Mouse (Mus musculus) testis, adult 2 months (tissue): ENCODE measurements around the gene Dync1li1. TPM values are rescaled to one million over a fixed set of nuclear protein-coding genes. Genes with fewer than 3 reads are reported as not detected.
"Not testable (repeated sequence)": the region's sequence is repeated elsewhere in the genome, so short reads cannot be mapped to it uniquely, and the experiment has no call there.

Experiments
- H3K27ac ChIP-seq: fragments of 200-500 bp; 2 replicates; pipeline ENCODE4 v1.5.1; 2012; ENCODE audit warnings: low read depth, low read length; ENCODE audit not compliant: control insufficient read depth, insufficient read depth
- H3K27me3 ChIP-seq: fragments of 200-500 bp; 2 replicates; pipeline ENCODE4 v1.6.1; 2012; ENCODE audit warnings: mild to moderate bottlenecking, low read length, moderate library complexity; ENCODE audit not compliant: control insufficient read depth, insufficient read depth
- H3K36me3 ChIP-seq: fragments of 200-500 bp; 2 replicates; pipeline ENCODE4 v1.6.1; 2012; ENCODE audit warnings: mild to moderate bottlenecking, low read length; ENCODE audit not compliant: control insufficient read depth, insufficient read depth
- H3K4me1 ChIP-seq: fragments of 200-500 bp; 2 replicates; pipeline ENCODE4 v1.6.1; 2012; ENCODE audit warnings: low read length; ENCODE audit not compliant: control insufficient read depth, insufficient read depth
- H3K4me3 ChIP-seq: fragments of 200-500 bp; 2 replicates; pipeline ENCODE4 v1.5.1; 2012; ENCODE audit warnings: low read depth, mild to moderate bottlenecking, low read length, moderate library complexity, mixed read lengths; ENCODE audit not compliant: control insufficient read depth
- CTCF ChIP-seq: fragments of 200-500 bp; IDR thresholded peaks from 2 replicates; pipeline ENCODE4 v1.5.1; 2012; ENCODE audit warnings: low read depth, mild to moderate bottlenecking, inconsistent platforms, low read length, moderate library complexity; ENCODE audit not compliant: control insufficient read depth, insufficient read depth, insufficient replicate concordance
- POLR2A ChIP-seq: fragments of 200-500 bp; IDR thresholded peaks from 2 replicates; pipeline ENCODE4 v1.6.1; 2012; ENCODE audit warnings: low read depth, mild to moderate bottlenecking, inconsistent platforms, low read length, moderate library complexity; ENCODE audit not compliant: control insufficient read depth
- polyA plus RNA-seq: library from polyadenylated mRNA; depleted of rRNA; stranded (reverse); fragments of >200 nt; gene quantifications from 2 replicates; pipeline ENCODE4 v1.2.3, GENCODE M21; 2012; rRNA removed

Dync1li1 gene
- 3.8 and 4.7 TPM in 2 replicates for polyA plus RNA-seq

GRCm38 (mm10) chr9:114688252-114688952 lies at the start of gene Dync1li1:
Gene Dync1li1 (plus strand): TSS chr9:114688790.
- TF ChIP-seq CTCF (no peak), POLR2A (peak; percentile 94)
- Histone ChIP-seq H3K4me3 (peak within 1 kb of the TSS; percentile 85), H3K36me3 (no peaks in the 10 kb centered on the region), H3K27me3 (no peaks in the 10 kb centered on the region), H3K4me1 (peaks cover 7% of the 10 kb centered on the region), H3K27ac (peak within 1 kb of the TSS; percentile 85)

- Histone ChIP-seq H3K4me1 (peaks cover 8% of the 10 kb centered on the region), H3K4me3 (peak overlapping the region; percentile 98), H3K27me3 (no peaks in the 10 kb centered on the region), H3K27ac (peak overlapping the region; percentile 86), H3K36me3 (no peaks in the 10 kb centered on the region)
- TF ChIP-seq POLR2A (no peak), CTCF (no peak)
These were observed 49.3 kb upstream of the Dync1li1 start for GRCm38 (mm10) chr9:114639186-114639748.

- Histone ChIP-seq H3K4me1 (peaks cover 8% of the 10 kb centered on the region), H3K4me3 (peak within 1 kb of the TSS; percentile 98), H3K27ac (peak within 1 kb of the TSS; percentile 86), H3K27me3 (no peaks in the 10 kb centered on the region), H3K36me3 (no peaks in the 10 kb centered on the region)
- TF ChIP-seq POLR2A (peak; percentile 75), CTCF (no peak)
These were observed 48.5 kb upstream of the Dync1li1 start, which contains the start of gene Cnot10 for GRCm38 (mm10) chr9:114639839-114640646. Gene Cnot10 (minus strand): TSS chr9:114640184.

- no peak overlapping the region for H3K4me3 ChIP-seq
- 0 out of 2 replicates have a peak, but pooled peaks cover 2% of the 10 kb centered on the region for H3K4me1 ChIP-seq
- TF ChIP-seq POLR2A (no peak), CTCF (no peak)
- H3K27ac ChIP-seq, result no peak overlapping the region
- H3K27me3 ChIP-seq, result no peaks in the 10 kb centered on the region
- no peaks in the 10 kb centered on the region for H3K36me3 ChIP-seq
These were observed 41.8 kb upstream of the Dync1li1 start for GRCm38 (mm10) chr9:114646556-114647505.

- Histone ChIP-seq H3K27ac (no peak overlapping the region), H3K36me3 (no peaks in the 10 kb centered on the region), H3K4me1 (0 out of 2 replicates have a peak, but pooled peaks cover 2% of the 10 kb centered on the region), H3K4me3 (no peak overlapping the region), H3K27me3 (no peaks in the 10 kb centered on the region)
- TF ChIP-seq POLR2A (no peak), CTCF (no peak)
These were observed 40.8 kb upstream of the Dync1li1 start for GRCm38 (mm10) chr9:114647506-114648432.

GRCm38 (mm10) chr9:114648472-114648871 lies 40.1 kb upstream of the Dync1li1 start:
- not testable (repeated sequence) for H3K27ac ChIP-seq, H3K36me3 ChIP-seq, H3K4me3 ChIP-seq, H3K27me3 ChIP-seq, H3K4me1 ChIP-seq
- TF ChIP-seq CTCF, result peak; percentile 12; the same call in 1 of the 2 replicates
